Mouse (Mus musculus): ENCODE measurements at regions not wholly inside any gene's neighbourhood (a gene's known extent, or its start where the extent isn't known, plus 50 kb on each side); places are given as distances from the start of the nearest gene placed in this dataset.

DNA sequence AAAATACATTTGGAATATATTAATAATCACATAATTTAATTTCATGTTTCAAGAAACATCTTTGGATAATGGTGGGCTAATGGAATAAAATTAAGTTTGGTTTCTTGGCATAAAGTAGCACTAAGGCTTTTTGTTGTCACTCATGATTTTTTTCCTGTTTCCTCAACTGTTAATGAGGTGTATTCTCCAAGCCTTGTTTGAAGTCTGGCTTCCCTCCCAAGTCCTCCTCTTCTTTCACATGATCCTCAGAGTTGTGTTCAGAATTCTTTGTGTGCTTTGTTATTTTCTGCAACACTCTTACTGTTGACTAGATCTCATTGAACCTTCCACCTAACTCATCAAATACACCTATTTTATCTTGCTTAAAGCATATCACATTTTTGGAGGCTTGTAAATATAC is 221.6 kb upstream of the Zeb2 start:
- intact Hi-C loops (cut with DNase I): no loop called here
- no peak for DNase-seq (ENCODE audit: low spot score)

DNA sequence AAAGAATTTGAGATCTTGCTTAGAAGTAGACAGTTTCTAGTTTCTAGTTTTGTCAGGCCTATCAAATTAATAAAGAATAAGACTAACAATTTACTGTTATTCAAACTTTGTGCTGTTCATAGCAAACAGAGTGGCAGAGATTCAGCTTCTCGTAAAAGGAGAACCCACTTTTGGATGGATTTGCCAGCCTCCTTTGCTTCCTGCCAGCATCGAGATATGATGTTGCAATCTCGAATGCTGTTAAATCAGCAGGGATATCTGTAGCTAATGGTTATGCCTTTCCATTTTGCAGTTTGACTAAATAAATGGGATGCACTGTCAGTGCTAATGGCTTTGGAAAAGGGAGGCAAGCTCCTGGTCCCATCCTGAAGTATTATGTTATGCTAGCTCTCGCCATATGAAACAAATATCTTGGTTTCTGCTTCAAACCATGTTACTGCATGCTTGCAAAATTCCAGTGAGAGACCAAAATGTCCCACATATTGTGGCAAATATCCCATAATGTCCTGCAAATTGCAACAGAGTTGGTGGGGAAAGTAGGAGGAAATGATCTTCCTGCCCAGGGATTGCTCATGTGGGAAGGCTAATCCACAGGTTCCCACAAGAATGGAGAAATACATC is 199.9 kb upstream of the Zeb2 start:
- DNase-seq (ENCODE audit: low spot score): no peak
- intact Hi-C loops (cut with DNase I): no loop called here

DNA sequence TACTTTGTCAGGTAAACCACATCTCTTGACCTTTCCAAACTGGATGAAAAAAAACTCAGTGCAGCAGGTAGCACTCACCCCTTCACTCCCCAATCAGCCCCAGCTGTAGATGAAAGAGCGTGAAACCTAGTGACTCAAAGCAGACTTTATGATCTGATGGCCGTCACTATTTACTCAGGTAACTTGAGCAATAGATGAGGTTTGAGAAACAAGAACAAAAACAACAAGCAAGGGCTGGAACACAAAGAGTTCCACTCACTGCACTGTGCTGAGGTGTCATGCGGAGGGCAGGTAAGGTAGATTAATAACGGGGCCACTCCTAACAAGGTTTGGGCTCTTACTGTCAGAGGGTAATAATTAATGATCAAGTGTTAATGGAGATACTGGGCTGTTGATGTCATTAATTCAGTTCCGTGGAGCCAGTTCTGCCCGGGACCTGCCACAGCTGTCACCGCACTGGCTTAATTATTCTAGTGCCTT is 170.4 kb upstream of the Zeb2 start:
- intact Hi-C loops (cut with DNase I): no loop called here
- no peak for DNase-seq (ENCODE audit: low spot score)

DNA sequence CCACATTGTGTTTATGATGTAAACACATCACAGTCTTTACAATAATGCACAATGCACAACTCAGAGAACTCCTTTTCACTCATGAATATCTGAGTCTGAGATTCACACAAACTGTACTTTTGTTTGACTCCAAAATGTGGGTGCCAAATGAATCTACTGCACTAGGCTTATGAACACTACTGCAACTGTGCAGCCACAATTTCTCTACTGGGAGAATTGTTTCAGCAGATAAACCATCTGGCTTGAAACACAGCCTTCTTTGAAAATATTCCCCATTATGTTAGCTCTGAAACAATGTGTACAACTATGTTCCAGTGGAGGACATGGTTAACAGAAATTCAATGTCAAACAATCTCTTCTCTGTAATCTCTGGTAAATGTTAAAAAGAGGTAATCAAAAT is 166.6 kb upstream of the Zeb2 start:
- DNase-seq (ENCODE audit: low spot score): no peak
- intact Hi-C loops (cut with DNase I): no loop called here

DNA sequence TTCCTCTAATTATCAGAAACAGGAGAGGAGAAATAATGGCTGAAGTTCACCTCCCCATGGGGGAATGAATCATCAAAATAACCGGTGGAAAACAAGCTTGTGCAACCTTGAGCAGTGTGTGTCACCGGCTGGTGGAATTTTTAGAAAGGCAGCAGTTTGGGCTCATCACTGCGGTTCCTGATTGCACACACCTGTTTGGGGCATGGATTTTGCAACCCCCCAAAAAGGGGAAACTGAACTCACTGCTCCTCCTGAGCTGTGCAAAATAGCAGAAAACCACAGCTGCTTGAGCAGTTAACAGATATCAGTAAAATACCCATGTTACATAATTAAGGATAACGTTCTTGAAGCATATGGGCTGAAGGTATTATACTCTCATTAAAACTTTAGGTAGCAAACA is 162.3 kb upstream of the Zeb2 start:
- no peak for DNase-seq (ENCODE audit: low spot score)
- intact Hi-C loops (cut with DNase I): no loop called here

DNA sequence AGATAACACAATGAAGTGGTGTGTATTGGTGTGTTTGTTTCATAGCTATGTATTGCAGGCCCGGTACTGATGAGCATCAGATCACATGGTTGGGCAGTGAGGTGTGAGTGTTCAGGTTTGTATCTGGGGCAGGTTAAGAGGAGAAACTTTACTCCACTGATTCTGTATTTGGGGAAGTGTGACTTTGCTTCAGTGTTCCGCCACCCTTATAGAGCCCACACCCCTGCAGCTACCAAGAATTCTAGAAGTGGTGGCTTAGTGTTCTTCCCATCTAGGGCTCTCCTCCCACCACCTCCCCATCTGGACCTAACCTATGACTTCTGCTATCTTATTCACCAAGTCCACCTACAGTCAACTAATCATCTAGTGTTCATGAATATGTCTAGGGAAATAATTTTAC is 160.4 kb upstream of the Zeb2 start:
- DNase-seq (ENCODE audit: low spot score): no peak
- intact Hi-C loops (cut with DNase I): no loop called here

DNA sequence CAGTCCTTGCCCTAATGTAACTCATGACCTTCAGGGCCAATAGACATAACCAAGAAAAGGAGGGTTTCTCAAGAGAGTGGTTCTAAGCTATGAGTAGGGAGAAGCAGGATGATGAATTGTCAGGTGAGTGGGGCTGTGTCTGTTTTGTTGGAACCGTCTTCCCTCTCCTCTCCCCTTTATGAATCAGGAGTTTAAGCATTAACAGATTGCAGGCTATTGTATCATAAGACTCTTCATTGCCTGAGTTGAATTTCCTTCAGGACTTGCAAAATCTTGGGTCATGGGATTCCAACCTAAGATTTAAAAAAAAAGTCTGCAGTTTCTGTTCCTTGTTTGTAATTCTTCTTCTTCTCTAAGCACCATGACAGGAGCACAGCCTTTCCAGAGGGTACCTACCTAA is 159.5 kb upstream of the Zeb2 start:
- DNase-seq (ENCODE audit: low spot score): no peak
- intact Hi-C loops (cut with DNase I): no loop called here

DNA sequence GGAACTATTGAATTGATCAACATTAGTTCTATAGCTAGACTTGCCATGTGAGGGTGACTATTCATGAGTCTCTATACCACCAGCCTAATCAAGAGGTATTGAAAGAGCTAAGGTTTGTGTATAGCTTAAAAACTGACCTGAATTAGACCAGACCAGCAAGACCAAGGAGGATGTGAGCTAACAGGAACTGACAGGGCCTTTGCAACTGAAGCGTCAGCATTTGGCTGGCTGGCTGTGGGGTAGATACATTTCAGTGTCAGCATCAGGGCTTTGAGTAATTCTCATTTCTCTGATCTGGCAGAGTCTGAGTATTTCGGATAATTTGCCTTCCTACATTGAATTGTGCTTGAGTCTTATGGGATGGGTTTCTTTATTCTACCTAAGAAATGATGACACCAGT is 152.8 kb upstream of the Zeb2 start:
- intact Hi-C loops (cut with DNase I): no loop called here
- DNase-seq (ENCODE audit: low spot score): no peak

DNA sequence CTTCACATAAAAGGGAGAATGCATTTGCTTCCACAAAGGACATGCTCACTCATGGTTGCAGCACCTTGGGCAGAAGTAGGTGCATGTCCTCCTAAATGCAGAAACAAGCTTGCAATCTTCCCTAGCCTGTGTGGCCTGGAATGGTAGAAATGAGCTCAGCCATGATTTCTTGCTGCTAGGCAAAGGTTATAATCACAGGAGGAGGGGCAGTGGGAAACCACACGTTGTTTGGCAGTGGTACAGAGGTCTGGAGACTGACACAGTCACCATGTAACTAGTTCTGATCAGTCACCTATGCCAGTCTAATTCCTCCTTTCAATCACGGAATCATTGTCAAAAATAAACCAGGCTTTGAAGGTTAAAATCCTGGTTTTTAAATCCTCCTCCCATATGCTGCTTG is 148.6 kb upstream of the Zeb2 start:
- intact Hi-C loops (cut with DNase I): no loop called here
- no peak for DNase-seq (ENCODE audit: low spot score)

DNA sequence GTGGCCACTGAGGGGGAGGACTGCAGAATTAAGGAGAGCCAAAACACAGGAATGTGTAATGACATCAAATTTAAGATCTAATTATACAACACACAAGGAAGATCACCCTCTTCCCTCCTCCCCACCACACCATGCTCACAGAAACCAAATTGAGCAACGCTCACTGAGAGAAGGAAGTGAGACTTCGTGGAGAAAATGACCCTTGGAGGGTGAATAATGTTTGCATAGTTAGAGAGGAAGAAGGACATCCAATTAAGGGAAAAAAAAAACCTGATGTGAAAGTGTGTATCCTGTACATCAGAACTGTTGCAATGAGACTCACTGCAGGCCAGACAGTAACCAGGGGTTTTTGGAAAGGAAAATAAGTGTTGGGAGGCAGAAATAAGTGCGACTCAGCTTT is 144.8 kb upstream of the Zeb2 start:
- DNase-seq (ENCODE audit: low spot score): no peak
- intact Hi-C loops (cut with DNase I): no loop called here

DNA sequence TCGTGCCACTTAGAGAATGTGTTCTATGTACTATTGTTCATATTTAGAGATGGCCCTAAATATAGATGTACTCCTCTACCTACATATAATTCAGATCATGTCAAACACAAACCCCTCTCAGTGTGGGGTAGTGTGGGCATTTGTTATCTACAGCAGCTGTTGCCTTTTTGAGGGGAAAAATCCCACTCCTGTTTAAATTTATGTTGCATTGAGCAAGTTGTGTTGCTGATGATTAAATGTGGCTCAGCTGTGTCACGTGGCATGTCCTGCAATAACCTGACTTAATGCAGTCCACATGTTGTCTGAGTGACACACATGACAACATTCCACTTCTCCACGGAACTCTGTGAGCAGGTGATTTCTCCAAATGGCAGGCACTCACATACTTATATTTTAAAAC is 141.7 kb upstream of the Zeb2 start:
- no peak for DNase-seq (ENCODE audit: low spot score)
- intact Hi-C loops (cut with DNase I): no loop called here

DNA sequence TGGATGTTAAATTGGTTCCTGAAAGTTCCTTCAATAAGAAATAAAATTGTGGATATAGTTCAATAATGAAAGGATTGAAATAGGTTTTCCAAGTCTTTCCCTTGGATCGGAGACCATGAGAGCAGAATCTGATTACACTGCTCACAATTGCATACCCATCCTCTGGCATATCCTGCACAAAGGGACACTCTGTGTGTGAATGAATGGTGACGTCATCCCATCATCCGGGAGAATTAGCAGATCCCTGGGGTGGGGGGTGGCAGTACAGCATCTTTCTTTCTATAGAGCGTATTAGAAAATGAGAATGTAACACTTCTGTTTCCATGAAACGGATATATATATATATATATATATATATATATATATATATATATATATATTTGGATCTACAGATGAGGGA is 139.2 kb upstream of the Zeb2 start:
- DNase-seq (ENCODE audit: low spot score): no peak
- intact Hi-C loops (cut with DNase I): no loop called here

DNA sequence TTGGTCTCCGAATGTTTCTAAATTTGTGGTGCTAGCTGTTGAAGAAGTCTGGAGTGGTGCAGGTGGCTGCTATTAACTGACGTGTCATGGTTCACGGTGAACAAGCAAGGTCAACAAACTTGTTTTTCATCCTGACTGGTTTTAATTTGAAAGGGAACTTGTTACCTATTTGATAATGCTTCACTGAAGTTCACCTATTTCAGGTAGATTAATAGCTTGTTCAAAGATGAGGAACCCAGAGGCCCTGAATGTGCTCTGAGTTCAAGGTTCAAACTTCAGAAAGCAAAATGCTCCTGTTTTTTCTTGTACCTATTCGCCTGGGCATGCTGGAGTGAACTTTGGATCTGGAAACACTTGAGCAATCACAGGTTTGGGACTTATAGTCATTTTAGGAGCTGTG is 136.7 kb upstream of the Zeb2 start:
- intact Hi-C loops (cut with DNase I): no loop called here
- DNase-seq (ENCODE audit: low spot score): no peak

DNA sequence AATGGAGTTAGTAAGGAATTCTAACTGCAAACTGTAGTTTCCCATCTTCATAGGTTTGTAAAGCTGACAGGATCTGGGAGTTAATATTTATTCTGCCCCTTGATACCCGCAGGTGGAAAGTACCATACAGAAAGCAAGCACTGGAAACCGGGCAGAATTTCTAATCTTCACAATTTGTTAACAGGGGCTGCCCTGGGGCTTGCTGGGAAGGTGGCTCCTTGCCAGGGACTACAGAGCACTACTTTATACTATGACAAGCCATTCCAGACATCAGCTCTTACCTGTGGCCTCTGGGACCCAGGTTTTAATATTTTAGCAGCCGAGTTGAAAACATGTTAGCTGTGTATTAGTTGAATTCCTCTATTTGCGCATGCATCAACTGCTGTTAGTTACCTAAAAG is 135.1 kb upstream of the Zeb2 start:
- no peak for DNase-seq (ENCODE audit: low spot score)
- intact Hi-C loops (cut with DNase I): no loop called here

DNA sequence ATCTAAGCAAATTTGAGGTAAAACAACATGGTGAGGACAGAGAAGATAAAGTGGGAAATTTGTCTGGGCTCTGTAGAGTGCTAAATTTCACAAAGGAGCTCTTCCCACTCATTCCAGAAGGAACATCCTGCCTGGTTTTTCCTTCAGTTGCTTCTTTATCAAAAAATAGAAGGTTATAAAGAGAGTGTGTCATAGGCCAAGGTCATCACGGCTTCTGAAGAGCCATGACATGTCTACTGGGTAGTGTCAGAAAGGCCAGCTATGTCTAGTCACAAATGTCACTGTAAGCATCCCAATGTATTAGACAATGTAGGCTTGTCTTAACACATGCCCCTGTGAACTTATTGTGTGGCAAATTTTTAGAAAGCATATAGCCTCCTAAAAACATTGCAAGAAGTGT is 132.5 kb upstream of the Zeb2 start:
- intact Hi-C loops (cut with DNase I): no loop called here
- no peak for DNase-seq (ENCODE audit: low spot score)

DNA sequence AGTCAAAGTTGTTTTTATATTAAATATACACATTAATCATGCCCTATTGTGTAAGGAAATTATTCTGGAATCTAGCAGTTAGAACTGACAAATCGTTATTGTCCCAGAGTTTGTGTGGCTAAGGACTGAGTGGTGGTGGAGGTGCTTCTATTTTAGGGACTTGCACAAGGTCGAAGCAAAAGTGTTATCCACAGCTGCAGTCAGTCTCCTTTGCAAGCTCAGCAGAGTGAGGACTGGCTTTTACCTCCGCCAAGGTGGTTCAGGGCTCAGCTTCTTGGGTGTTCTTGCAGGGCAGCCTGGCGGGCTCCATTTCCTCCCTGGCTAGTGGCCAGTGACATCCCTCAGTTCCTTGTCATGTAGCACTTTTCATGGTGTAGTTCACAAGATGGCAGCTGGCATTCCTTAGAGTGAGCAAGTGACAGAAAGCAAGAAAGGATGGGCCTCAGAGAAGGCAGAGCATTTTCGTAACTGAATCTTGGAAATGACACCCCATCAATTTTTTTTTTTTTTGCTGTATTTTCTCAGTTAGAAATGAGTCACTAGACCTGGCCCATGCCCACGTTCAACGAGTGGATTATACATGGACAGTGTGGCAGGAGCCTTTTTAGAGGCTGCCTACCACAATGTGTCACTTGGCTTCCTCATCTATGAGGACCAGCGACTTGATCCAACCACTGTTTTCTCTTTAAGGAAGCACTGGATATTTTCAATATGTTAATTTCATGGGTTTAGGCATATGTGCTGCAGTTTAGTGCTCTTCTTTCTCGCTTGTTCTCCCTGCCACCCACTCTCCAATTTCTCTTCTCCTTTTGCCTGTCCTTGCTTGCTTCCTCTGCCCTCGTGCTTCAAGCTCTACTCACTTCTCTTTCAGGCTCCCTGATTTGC is 129.1 kb upstream of the Zeb2 start:
- intact Hi-C loops (cut with DNase I): no loop called here
- no peak for DNase-seq (ENCODE audit: low spot score)

DNA sequence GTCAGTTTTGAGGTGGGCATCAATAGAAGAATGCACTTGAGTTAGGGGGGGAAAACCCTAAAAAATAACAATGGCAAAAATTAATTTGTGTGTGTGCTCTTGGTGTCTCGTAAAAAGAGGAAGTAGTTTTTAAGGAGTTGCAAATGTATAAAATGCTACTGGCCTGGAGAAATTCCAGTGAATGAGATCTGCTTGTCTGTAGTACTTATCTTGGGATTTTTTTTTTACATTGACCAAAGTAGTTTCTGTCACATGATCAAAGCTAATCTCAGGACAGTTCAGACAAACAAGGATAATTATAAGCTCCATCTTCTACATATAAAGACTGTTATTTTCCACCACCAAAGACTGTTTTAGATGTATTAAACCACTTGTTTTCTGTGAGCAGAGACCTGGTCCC is 128.3 kb upstream of the Zeb2 start:
- DNase-seq (ENCODE audit: low spot score): no peak
- intact Hi-C loops (cut with DNase I): no loop called here

DNA sequence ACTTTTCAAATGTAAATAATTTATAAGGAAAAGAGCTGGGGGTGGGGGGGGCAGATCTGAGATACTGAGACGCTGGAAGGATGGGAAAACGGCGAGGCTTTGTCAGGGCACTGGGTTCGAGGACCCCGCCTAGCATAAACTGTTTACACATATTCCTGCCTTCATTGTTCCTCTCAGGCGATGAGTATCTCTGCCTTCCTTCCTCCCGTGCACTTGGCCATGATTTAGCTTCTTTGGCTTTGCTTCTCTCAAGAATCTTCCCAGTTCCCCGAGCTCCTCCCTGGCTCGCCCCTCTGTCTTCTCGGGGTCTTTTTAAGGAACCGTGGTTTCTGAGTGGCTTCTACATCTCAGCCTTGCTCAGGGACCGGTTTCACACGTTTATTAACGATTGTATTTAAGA is 127.3 kb upstream of the Zeb2 start:
- DNase-seq (ENCODE audit: low spot score): no peak
- intact Hi-C loops (cut with DNase I): loop anchor here (5.0 kb wide), 1 partner anchor 127 kb away; the partner anchor contains the start of gene Zeb2

DNA sequence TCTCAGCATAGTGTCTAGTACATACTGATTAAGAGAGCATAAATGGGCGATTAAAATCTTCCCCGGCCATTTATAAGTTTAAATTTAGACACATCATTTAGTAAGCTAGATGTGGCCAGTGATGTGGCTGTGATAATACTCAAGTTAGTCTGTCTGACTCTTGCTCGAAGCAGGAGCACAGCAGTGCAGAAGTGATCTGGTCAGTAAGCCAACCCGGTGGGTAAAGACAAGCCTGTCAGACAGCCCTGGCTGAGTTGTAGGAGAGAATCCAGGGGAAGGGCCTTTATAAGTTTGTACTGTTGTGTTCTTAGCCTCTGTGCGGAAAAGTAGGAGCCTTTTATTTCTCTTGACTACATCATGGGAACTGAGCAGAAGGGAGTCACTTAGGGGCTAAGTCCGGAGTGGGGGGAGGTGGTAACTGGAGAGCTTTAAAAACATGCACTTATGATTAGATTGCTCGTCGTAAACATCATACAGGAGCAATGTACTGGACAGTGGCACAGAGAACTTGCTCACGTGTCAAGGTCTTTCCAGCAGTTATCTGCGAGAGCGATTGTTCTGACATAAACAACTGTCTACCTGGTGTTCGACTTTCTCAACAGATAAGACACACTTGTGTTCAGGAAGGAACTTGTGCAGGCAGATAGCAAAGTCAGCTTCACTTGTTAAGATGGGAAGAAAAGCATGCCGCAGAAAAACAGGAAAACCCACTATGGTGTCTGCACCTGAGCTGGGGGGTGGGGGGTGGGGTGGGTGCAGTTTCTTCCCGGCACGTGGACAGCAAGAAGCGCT is 122.5 kb upstream of the Zeb2 start:
- no peak for DNase-seq (ENCODE audit: low spot score)
- intact Hi-C loops (cut with DNase I): loop anchor here (5.0 kb wide), 1 partner anchor 122 kb away; the partner anchor contains the start of gene Zeb2

DNA sequence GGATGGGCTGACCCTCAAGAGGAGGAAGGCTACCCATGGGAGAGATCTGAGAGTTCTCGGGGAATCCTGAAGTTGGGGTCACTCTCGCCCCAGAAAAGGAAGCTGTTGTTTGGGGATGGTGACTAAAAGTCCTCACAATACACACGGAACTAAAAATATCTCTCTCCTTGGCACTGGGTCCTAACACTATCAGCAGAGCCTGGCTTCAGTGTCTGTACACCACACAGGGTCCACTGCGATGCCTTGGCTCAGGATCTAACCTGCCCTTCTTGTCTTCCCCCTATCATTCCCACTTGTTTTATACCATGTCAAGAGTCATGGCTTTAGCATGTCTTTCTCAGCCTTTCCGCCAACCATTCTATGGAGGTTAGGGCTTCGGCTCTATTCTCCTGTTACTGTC is 121.8 kb upstream of the Zeb2 start:
- no peak for DNase-seq (ENCODE audit: low spot score)
- intact Hi-C loops (cut with DNase I): no loop called here

DNA sequence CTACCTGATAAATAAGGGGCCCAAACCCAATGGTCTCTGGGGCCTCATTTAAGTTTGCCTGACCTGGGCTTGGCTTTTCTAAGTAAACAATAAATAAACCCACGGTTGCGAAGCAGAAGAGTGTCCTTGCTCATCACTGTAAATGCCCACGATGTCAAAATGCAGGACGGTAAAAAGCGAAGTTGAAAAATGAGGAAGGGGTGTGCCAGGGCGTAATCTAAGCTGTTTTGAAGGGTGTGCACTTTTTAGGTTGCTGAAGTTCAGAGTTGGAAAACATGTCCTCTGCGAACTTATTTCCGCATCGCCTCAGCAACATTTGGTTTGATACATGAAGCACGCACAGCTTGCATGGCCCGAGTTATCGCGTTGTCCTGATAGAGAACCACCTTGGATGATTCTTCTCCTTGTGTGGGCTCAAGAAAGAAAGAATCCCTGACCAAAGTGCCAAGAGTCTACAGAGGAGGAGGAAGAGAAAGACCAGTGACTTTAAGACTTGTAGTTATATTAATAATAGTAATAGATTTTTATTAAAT is 119.0 kb upstream of the Zeb2 start:
- no peak for DNase-seq (ENCODE audit: low spot score)

More for the DNA sequence above, 119.0 kb upstream of the Zeb2 start:
- intact Hi-C loops (cut with DNase I): no loop called here
